Mouse (Mus musculus) kidney, postnatal 14 days (tissue): ENCODE results near the gene Wnt5b.

ENCODE experiments used
- DNase-seq: peaks from one replicate; pipeline ENCODE4 v3.0.0; 2022; ENCODE audit warnings: mixed read lengths

The Wnt5b gene

DNA sequence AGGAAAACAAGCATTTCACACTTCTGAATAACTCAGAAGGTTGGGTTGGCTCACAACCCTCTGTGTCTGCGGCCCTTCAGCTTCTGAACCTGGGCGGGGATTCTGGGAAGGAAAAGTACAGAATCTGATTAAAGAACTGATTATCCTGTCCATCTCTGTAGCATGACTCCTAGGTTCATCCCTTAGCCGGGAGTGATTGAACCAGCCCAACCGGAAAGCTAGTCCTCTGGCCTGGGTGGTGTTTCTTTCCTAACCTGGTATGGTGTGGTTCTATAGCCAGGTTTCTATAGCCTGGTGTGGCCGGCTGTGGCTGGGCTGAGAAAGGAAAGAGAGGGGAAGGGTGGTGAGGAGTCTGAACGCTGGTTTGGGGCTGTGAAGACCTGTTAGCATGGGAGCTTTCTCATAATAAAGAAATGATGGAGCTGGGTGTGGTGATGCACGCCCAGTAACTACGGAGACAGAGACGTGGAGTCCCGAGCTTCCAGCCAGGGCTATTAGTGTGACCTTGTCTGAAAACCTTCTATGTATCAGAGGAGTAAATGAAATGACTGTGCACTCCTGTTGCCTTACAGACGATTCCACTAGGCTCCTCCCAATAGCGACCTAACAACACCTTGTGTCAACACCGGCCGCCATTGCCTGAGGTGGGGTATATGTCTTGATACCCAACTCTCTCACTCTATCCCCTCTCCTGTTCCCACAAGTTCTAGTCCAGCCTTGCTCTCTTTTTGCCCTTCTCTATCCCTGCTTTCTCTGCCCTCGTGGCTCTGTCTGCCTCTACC is 129.7 kb downstream of the Wnt5b start:
- DNase-seq, result no peak

DNA sequence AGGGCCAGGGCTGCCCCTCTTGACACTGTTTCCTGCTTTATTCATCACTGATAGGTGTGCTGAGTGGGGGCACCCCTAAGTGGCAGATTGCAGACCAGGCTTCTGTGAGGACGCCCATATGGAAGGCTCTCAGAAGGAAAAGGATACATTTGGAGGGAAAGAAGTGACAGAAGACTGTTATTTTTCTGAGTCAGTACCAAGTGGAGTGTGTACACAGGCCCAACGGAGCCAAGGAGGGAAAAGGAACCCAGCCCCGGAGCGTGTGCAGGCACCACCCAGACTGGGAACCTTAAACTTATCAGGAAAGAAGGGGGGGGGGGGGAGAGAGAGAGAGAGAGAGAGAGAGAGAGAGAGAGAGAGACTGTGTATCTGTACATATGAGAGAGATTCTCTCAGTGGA is 131.6 kb downstream of the Wnt5b start:
- no peak for DNase-seq

DNA sequence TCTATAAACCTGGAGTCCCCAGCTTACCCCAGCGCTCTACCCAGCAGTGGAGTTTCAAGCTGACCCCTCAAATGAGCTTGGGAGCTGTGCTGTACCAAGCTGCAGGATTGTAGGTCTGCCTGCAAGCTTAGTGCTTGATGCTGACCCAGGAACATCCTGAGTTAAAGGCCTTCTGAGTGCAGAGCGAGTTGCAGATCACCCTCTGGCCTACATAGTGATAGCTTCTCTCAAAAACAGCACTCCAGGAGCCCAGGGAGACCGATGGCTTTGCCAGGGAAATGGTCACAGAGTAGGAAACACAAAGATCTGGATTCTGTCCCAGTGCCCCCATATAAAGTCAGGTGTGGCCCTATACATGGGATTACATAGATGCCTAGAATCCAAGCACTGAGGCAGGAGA is 132.6 kb downstream of the Wnt5b start:
- DNase-seq, result no peak

DNA sequence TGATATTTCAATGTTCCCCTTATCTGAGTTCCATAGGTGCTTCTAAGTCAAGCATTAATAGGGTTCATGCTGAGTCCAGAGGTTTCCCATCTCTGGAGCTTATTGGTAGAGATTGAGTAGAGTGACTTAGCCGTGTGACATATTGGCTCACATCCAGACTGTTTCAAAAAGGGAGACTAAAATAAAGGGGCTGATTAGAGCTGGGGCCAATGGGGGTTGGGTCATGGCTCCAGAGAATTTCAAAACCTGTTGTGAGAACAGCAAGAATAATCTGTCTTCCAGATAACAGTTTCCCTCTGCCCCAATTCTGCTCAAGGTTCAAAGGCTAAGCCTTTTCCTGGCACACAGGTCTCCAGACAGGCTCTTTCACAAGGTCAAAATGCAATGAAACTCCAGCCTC is 134.4 kb downstream of the Wnt5b start:
- peak; percentile 17 for DNase-seq

DNA sequence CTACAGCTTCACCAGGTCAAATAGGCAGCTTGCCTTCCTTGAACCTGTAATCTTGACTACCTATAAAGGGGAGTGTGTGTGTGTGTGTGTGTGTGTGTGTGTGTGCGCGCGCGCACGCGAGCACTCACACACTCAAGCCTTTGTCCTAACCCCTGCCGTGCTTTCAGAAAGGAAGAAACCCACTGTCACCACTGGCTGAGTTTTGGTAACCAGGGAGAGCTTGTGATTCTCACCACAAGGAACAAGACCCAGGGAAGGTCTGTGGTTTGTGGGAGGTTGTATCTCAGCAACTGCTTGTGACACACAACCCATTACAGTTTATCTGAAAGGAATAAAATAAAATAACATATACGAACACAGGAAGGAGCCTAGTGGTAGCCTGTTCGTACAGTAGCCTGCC is 135.6 kb downstream of the Wnt5b start:
- DNase-seq, result no peak

DNA sequence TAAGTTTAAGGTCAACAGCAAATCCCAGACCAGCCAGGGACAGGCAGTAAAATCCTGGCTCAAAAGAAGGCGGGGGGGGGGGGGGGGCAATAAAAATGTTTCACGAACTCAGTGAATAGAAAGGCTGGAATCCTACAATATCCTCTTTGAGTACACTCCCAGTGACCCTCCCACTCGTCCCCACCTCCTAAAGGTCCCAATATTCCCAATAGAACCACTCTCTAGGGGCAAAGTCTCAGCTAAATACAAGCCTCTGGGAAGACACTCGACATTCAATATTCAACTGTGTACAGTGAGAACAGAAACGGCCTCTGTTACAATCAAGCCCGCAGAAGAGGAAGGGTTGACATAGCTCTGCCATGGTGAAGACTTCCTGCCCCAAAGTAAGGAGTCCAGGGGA is 136.3 kb downstream of the Wnt5b start:
- DNase-seq, result no peak

DNA sequence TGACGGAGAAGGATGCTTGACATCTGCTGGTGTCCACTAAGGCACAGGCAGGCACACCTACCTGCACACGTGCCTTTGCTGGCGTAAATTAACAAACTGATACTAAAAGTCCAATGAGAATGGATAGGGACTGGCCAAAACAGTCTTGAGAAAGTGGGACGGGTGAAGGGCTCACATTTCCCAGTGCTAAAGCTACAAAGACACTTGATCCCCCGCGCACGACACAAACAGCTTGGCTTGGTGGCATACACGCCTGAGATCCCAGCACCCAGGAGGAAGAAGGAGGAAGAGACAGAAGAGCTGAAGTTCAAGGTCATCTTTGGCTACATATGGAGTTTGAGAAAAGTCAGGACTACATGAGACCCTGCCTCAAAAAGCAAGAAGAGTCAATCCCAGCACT is 137.6 kb downstream of the Wnt5b start:
- DNase-seq, result no peak

DNA sequence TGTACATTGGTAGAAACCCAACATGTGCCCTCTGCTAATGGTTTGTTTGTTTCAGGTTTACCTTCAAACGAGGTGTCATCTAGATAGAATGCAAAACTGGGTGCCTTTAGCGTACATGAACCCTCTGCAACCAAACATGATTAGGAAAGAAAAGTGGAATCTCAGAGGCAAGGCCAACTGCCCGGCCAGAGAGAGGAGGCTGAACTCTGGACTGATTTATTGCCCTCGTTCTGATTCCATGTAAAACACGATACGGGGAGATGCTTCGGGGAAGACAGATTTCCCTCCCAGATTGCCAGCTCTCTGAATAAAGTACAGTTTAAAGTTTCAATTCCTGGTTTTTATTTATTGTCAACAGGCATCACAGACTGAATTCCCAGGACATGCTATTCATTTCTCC is 138.8 kb downstream of the Wnt5b start:
- peak; percentile 11 for DNase-seq

DNA sequence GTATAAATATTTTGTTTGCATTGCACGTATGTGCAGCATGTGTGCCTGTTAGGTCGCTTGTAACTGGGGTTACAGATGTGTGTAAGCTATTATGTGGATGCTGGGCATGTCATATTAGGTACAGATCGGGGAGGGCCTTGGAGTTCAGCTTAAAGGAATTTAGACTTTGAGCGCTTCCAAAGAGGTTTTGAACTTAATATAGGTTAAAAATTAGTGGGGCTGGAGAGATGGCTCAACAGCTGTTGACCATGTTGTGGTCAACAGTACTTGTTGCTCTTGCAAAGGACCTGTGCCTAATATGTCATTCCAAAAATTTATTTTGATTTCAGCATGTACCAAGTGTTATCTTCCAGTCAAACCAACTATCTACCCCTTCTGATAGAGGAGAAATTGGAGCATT is 139.3 kb downstream of the Wnt5b start:
- no peak for DNase-seq

DNA sequence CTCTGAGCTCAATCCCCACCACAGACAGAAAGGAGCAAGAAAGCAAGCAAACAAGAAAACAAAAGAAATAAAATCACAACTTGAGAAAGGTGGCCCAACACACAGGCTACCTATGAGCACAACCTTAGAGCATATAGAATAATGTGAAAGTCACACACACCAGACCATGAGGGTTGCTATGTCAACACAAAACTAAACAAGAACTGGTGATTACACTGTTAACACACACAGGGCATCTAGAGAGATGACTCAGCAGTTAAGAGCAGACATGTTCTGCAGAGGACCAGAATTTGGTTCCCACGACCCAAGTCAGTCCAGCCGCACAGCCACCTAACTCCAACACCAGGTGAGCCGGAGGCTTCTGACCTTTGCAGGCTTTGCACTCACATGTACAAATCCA is 141.2 kb downstream of the Wnt5b start:
- no peak for DNase-seq

DNA sequence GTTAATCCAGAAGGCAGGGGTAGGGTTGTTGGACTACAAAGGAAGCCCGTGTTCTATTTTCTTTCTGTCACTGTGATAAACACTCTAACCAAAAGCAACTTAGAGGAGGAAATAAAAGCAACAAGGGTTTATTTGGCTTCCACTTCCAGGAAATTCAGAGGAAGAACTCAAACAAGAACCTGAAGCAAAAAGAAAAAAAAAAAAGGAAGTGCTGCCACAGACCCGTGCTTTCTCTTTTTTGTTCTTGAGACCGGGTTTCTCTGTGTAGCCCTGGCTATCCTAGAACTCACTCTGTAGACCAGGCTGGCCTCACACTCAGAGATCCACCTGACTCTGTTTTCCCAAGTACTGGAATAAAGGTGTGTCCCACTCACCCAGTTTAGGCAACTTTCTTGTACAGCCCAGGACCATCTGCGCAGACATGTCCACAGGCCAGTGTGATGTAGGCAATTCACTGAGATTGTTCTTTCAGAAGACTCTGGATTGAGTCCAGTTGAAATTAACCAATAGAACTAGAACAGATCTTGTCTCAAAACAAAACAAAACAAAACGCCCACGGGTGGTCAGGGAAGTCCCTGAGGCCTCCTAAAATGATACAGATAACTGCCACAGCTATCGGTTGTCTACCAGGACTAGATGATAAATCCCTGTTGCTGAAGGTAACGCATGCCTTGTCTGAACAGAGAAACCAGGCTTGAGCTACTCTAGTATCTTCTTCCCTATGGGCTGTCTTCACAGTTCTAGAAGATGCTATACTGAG is 142.4 kb downstream of the Wnt5b start:
- DNase-seq, result no peak

DNA sequence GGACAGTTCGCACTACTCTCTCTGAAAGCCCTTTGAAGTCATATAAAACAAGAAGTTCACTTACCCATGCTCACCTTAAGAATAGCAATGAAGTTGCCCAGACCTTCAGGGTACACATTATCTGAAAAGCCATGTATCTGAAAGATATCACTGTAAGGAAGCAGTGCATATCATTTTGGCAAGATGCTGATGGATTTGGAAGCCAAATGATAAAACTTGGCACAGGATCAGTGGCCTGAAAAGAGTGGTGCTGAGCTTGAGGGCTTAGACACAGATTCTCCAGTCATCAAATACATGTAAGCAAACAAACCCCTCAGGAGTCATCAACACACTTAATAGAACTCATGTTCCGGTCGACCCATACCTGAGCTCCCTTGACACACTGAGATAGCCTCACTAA is 143.5 kb downstream of the Wnt5b start:
- no peak for DNase-seq

DNA sequence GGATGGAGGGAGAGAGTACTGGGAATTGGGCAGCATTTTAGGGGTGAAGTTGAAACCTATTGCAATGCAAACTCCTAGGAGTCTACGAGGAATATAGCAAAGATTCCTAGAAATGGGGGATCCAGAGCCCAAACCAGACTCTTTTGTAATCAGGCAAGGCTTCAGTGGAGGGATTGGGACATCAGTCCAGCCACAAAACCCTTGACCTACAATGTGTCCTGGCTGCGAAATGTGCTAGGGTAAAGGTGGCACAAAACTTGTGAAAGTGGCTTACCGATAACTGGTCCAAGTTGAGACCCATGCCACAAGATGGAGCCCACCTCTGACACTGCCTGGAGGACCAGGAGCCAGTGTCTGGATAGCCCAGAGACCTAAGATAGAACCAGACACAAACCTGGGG is 144.8 kb downstream of the Wnt5b start:
- no peak for DNase-seq

DNA sequence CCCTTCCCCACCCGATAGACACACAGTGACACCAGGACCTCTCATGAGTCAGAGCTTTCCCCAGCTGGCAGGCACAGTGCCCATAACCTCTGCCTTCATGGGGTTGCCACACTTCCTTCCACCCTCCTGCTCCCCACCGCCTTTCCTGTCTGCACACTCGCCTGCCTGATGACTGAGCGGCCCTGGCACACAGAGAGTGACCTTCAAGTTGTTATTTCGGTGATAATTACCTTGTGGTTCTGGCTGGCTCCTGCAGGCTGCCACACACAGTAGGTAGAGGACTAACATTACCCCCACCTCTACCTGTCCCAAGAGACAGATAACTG is 147.9 kb downstream of the Wnt5b start:
- peak; percentile 66 for DNase-seq

DNA sequence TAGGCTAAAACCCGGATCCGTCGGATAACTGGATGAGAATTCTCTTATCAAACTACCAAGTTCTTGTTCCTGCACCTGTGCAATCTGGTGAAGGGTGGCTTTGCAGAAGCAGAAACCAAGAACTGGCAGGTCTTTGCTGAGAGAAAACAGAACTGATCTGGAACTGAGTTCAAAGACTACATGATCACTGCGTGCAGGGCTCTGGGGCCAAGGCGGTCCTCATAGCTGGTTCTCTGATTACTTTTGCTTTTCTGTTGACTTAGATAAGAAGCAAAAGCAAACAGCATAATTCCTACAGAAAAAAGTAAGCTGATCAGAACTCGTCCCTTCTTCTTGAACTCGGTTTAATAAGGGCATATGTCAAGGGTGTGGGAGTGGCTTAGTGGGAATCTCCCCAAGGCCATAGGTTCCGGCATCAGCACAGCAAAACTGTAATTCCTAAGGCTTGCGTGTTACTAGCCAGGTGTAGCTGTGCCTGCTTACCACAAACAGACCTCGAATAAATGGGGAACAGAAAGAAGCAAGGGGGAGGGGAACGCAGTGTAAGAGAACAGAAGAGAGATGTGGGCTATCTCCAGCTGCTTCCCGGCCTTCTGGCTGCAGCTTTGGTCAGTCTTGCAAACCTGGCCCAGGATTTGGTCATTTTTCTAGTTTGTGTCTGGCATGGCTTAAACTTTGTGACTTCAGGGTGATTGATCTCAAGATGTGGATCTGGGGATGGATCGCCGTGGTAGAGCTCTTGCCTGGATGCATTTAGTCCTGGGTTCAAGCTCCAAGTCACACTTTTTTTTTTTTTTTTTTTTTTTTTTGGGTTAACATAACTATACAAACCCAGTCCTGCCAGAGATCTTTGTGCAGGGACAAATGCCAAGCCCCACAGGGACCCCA is 148.5 kb downstream of the Wnt5b start:
- no peak for DNase-seq

DNA sequence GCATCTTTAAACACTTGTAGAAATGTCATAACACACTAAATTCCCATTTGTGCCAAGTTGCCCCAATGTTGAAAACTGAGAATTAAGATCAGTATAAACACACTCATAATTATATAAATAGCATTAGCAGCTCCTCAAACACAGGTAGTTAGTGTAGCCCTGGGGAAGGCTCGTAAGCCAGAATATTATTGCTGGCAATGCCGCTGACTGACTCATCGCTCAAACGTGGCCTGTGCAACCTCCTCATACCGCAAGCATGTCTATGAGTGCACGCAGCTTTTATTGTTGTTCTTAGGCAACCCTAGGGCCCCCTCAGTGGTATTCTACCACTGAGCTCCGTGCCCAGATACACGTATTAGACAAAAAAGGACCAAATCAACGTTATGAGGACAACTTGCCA is 151.3 kb downstream of the Wnt5b start:
- no peak for DNase-seq

DNA sequence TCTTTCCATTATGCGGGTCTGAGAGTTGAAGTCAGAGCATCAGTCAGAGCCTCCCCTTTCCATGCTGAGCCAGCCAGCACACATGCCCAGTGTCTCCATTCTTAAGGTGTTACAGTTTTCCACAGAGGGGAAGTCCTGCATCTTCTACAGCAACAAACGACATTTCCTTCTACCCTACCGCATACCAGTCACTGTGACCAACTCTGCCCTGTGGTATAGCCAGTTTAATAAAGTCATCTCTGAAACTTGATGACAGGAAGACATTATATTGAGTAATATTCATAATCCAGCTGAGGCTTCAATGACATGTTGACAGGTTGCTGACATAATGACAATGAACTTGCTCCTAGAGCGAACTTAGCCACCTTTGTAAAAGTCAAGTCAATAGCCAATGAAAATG is 153.4 kb downstream of the Wnt5b start:
- no peak for DNase-seq

DNA sequence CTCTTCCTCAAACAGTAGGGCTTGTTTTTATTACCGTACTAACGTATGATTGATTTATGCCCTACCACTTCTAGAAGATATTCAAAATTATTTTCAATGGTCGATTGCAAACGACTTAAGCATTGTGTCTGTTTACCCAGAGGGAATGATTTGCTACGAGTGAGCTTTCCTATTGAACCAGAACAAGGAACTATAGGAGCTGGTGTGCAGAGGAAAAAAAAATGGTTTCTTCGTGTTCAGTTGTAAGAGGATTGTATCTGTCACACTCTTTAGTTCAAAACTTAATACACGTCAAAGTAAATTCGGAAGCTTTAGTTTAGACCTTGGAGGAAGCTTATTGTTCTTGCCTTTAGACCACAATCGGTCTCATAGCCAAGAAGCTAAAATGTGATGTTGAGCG is 155.1 kb downstream of the Wnt5b start:
- DNase-seq, result no peak

DNA sequence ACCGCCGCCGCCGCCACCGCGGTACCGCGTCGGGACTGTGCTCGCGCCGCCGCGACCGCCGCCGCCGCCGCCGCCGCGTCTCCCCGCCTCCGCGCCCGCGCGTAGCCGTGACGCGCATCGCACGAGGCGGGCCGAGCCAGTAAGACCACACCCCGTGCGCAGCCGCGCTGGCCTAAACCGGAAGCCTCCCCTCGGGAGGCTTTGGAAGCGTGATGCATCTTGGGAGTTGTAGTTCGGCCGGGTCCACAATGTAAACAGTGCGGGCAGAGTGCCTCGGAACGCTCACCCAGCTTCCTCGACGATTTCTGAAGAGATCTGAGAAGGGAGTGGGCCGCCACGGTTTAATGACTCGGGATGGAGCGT is 155.5 kb downstream of the Wnt5b start:
- peak; percentile 97 for DNase-seq

DNA sequence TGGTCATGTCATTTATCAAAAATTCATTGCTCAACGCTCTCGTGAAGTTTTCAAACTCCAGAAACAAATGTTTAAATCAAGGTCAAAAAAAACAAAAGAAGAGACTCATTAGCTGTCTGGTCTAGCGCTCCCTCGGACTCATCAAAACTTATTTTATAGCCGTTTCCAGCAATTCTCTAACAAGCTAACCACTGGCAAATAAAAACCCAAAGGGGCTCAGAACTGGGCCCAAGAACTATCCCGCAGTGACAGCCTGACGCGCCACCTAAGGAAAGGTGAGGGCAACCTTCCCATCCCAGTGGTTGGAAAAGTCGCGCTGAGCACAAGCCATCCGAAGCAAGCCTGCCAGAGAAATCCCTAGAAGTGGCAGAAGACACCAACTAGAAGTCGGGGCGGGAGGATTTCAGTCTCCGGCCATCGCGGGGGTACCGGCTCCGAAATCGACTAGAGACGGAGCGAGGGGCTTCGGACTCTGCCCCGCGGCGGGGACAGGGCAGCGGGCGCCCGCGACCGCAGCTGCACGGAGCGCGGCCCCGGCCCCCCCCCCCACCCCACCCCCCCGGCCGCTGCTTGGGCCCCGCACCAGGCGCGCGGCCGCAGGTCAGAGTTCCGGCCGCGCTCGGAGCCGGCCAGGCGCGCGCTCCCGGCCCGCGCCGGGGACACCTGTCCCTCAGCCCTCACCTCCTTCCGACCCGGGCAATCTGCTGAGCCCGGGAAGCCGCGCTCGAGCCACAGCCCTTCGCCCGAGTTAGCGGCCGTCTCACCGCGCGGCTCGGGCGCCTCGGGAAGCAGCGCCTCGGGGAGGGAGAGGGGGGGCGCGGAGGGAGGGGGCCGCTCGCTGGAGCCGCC is 156.1 kb downstream of the Wnt5b start:
- peak; percentile 49 for DNase-seq

DNA sequence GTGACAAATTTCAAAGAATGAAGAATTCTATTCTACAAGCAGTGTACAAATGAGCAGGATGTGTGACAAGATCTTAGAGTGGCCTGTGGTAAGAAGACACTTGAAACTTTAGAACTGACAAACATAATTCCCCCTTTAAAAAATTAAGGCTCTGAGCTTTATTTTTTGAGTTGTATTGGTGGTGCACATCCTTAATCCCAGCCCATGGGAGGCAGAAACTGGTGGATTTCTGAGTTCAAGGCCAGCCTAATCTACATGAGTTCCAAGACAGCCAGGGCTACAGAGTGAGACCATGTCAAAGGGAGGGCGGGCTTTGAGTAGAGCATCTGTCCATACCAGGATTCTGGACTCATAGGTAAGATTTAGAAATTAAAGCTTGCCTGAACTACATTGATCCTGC is 157.3 kb downstream of the Wnt5b start:
- DNase-seq, result no peak

DNA sequence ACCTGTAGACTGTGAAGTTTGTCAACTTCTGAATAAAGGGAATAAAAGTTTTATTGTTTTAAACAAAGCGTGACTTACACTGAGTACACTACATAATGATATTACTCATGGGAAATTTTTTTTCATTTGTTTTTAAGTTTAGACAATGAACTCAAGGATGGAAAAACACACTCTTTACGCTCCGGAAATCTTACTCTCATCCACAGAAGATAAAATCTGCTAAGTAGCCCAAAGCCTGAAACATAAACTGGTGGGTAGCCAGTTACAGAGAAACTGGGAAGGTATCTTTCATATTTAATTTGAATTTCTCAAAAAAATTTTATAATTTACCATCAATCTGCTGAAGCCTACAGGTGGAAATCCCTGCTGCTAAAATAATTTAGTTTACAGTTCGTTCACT is 157.7 kb downstream of the Wnt5b start:
- DNase-seq, result no peak

DNA sequence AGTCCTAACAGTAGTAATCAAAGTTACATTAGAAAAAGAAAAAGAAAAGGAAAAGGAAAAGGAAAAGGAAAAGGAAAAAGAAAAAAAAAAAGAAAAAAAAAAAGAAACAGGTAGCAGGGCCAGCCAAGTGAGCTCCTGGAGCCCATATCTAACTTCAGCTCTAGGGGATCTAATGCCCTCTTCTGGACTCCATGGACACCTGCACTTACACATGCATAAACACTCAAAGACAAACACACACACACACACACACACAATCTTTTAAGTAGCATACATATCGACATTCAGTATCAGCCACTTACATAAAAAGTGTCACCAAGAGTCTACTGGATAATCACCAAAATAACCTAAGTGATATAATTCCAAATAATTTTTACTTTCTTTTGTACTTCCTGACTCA is 158.5 kb downstream of the Wnt5b start:
- no peak for DNase-seq
